Mouse (Mus musculus): ENCODE measurements around the gene Fam189a2.
A peak's percentile ranks its signal among the peaks of the same experiment; 100 is the strongest.

Gene Fam189a2

DNA sequence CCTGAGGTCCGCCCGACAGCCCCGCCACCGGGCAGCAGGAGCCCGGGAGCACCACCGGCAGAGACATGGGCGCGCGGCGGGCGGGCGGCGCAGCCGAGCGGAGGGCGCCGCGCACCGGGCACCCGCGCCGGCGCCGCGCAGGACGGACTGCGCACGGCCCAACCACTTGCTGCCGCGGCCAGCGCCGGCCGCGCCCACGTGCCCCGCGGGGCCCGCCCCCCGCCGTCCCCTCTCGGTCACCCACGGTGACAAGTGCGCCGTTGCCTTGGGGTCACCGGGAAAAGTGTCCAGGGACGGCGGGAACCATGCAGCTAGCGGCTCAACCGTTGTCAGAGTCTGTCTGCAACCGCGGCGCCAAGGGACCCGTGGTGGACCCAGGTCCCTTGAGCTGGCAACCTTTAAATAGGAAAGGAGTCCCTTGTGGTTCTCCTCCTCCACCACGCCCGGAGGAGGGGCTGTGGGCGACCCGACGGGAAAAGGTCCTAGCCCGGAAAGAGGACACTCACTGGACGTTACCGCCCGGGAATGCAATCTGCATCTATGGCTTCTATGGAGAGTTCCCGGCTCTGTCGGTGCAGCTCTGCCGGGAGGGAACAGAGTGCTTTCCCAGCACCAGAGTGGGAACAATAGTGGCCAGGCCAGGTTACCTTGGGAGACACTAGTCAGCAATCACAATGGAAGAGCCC is at the start of gene Fam189a2:
Gene Fam189a2 (minus strand): TSS at position 149 of the 686 bp plus-strand sequence.
- DNase-seq (ENCODE audit: low read depth, low spot score) = no peak

DNA sequence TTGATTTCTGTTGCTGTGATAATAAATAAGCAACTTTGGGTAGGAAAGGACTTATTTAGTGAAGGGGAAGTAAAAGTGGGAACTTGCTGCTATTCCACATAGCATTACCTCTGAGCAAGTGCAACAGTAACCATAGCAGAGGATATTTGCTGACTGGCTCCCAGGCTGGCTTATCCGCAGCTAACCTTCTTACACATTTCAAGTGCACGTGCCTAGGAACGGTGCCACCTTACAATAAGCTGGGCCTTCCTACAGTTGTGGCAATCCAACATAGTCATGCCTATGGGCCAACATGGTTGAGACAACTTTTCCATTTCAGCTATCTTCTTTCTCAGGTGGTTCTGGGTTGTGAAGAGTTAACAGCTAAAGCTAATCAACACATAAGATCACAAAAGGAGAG is 46.8 kb upstream of the Fam189a2 start:
- DNase-seq (ENCODE audit: low read depth, low spot score) = no peak

DNA sequence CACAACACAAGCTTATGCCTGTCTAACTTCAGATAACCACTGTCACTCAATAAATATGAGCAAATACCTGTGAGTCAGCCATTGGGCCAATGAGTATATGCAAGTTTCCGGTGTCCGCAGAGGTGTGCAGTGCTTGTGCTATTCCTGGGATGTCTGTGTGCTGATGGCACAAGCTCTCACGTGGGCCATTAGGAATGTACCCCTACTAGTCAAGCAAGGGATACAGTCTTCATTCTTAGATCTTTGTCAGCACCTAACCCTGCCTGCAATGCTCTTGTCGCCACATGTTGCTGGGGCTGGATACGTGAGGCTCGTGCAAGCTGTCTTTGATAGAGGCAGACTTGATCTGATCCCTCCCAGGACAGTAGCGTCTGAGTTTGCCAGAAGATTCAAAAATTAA is 45.7 kb upstream of the Fam189a2 start:
- no peak for DNase-seq (ENCODE audit: low read depth, low spot score)

DNA sequence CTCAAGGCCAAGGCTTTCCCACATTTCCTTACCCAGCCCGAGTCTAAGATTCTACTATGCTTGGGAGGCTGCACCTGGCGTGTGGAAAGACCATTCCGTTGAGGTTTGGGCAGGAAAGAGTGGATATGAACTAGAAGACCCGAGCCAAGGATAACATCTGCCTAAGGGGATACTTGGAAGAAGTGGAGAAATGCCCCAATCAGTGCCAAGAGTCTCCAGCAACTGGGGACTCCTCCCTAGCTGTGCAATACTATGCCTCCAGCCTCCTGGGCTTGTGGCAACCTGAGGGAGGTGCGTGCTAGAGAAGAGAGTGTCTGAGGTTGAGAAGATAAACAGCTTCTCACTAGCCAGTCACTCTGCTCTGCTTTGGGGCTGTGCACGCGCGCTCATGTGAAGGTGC is 45.1 kb upstream of the Fam189a2 start:
- peak; percentile 50 for DNase-seq (ENCODE audit: low read depth, low spot score)

DNA sequence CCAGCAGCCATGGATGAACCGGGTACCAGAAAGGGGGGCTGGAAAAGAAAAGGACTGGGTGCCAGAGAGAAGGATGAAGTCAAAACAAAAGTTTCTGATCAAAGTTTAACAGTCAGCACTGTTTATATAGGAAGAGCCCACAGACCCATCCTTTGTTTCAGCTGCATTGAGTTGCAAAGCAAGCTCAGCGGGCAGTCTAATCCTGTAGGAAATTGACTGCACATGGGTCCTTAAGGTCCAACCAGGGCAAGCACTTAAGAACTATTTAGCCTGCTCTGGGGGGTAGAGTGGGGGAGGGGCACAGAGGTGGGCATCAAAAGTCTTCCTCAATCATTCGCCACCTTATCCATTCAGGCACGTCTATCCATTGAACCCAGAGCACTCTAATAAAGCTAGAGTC is 42.3 kb upstream of the Fam189a2 start:
- DNase-seq (ENCODE audit: low read depth, low spot score) = no peak

DNA sequence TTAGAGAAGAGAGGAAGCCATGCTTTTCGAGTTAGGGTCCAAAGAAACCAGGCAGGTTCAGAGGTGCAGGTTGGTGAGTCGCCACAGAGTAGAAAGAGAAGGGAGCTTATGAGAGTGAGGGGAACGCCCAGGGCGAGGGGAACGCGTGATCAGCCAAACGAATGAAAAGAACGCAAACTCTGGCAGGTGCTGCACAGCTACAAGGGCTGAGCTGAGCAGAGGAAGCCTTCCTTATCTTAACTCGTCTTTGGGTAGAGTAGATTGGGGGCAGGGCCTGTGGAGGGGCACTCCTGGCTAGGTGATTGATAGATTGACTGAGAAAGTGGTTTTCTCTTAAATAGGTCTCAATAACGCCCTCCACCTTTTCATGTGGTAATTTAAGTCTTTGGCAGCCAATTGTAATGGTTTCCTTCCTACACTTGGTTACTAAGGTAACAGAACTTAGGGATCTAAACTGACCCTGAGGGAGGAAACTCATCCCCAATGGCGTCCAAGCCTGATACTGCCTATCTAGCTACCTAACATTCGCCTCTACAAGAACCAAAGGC is 33.6 kb upstream of the Fam189a2 start:
- no peak for DNase-seq (ENCODE audit: low read depth, low spot score)

DNA sequence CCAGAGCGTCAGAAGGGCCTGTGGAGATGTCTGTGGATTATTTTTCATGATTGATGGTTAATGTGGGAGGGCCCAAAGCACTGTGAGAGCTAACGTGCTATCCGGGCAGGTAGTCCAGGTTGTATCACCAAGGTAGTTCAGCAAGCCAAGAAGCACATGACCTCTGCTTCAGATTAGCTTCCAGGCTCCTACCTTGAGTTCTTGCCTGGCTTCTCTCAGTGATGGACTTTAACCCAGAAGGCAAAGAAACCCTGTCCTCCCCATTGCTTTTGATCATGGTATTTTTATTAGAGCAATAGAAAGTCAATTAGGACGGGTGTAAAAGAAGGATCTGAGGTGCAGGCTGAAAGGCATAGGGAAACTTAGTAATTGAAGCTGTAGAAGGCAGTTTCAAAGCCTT is 32.8 kb upstream of the Fam189a2 start:
- no peak for DNase-seq (ENCODE audit: low read depth, low spot score)

DNA sequence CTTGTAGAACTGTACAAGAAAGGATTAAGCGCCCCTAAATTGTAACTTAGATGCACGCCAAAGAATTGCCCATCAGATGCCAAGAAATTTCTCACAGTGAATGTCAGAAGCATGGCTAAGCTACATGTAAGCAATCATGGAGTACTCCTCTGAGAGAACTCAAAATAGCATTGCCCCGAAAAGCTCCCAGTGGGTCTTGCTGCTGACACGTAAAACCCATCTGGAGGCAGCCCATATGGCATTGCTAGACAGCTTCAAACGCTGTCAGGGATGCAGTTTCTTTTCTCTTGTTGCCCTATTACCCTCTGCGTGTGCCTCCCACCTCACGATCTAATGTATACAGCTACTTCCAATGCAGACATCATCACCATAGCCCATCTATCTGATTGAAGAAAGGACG is 28.0 kb upstream of the Fam189a2 start:
- no peak for DNase-seq (ENCODE audit: low read depth, low spot score)

DNA sequence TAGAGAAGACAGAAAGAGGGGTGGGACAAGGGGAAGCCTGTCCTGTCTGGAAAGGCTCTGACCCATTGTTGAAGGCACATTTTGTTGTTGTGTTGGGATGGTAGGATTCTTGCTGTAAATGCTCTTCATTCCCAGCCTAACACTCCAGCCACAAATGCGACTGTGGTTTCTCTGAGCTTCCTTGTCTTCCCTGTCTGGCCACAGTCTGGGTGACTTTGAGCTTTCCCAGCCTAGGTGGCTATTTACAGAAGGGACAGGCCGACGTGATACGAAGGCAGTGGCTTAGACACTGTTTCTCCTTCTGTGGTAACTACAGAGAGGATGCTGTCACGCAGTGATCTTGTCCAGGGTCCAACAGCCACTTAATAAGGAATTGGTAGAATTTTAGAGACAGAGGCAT is 27.2 kb upstream of the Fam189a2 start:
- no peak for DNase-seq (ENCODE audit: low read depth, low spot score)

DNA sequence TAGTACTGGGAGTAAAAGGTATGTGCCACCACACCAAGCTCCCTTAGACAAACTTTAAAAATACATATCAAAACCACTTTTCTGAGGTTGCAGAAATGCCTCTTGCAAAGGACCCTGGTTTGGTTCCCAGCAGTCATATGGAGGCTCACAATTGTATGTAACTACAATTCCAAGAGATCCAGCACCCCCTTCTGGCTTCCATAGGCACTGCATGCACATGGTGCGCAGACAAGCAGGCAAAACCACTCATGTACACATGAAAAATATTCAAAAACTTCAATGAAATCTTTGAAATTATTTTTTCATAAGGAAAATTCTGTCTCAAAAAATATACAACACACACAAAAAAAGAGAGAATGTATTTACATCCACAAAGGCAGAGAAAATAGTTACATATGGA is 26.1 kb upstream of the Fam189a2 start:
- DNase-seq (ENCODE audit: low read depth, low spot score) = no peak

DNA sequence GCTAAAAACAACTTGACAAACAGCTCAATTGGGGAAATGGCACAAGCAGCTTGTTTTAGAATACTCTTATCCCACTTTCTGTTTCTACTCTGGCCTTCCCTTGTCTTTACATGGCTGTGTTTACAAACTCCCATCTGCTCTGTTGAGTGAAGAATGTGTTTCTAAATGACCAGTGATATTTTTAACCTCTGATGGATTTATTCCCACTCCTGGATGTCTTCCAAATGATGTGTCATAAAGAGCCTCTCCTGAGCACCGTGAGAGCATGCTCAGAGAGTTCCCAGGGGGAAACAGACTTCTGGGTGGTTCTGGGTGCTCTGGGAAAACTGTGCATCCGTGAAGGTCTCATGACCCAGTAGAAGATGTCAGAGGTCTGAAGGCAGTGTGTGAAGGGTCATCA is 24.1 kb upstream of the Fam189a2 start:
- peak; percentile 97 for DNase-seq (ENCODE audit: low read depth, low spot score)

DNA sequence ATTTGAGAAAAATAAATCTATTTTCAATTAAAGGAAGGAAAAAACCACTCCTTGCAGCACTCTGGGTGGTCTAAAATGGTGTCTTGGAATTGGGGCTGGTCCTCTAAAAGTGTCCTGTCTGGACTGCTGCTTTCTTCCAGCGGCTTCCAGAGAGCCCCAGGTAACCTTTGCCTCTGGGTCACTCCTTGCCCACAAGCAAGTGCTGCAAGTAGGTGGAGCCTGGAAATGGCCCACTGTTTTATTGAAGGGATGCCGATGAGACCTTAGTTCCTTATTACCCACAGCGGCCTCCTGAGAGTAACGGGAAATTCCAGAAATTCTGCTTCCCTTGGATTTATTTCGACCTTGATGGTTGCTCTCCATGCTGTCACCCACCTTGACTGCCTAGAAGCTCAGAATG is 23.4 kb upstream of the Fam189a2 start:
- peak; percentile 33 for DNase-seq (ENCODE audit: low read depth, low spot score)

DNA sequence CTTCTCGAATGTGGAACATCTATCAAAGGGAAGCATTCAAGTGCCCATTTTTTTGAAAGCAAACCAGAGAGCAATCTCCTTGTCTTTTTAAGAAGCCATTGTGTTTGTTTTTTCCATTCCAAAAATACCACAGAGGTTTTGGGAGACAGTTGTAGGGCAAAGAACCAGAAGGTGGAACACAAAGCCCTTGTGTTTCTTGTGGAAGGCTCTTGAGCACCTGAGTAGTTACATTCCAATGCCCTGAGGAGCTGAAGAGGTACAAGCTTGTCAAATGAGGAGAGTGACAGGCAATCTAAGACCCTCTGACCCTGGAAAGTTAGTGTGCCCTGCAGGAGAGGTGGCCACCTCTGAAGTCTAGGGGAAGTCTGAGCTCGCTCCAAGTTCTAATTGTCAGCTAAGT is 19.7 kb upstream of the Fam189a2 start:
- peak; percentile 40 for DNase-seq (ENCODE audit: low read depth, low spot score)

DNA sequence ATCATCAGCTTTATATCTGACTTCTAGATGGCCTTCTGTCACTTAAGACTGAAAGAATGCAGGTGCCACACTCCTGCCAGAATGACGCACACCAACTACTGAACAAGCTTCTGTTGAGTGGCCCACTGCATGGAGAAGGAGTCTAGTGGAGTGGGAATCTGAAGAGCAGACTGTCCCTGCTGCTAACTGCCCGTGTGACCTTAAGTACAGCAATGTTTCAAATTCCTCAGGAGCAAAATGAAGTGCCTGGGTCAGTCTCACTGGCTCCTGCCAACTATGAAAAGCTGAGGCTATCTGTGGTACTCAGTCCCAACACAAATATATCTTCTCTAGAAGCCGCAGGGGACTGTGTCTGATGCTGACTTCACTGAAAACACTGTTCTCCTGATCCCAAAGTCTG is 18.5 kb upstream of the Fam189a2 start:
- no peak for DNase-seq (ENCODE audit: low read depth, low spot score)

DNA sequence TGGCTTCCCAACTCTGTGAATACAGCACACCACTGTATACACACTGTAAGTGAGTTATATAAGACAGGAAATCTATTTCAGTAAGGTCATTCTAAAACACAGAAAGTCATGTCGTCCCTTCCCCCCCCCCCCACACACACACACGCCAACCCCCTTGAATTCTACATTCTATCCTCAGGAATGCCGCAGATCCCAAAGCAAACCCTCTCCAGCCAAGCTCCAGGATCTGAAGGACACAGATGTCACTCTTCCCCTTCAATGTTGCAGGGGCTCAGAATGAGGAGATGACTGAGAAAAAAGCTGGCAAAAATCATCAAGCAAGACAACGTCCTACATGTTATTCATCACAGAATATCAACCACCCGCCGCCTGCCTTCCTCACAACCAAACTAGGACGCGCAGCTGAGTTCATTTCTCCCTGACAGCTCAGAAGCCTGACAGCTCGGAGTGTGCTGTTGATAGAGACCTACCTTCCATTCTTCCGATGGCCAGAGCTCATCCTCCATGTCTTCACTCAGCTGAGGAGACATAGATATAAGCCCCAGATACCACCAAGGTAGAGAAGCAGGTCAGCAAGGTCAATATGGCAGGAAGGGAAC is 15.7 kb upstream of the Fam189a2 start:
- no peak for DNase-seq (ENCODE audit: low read depth, low spot score)

DNA sequence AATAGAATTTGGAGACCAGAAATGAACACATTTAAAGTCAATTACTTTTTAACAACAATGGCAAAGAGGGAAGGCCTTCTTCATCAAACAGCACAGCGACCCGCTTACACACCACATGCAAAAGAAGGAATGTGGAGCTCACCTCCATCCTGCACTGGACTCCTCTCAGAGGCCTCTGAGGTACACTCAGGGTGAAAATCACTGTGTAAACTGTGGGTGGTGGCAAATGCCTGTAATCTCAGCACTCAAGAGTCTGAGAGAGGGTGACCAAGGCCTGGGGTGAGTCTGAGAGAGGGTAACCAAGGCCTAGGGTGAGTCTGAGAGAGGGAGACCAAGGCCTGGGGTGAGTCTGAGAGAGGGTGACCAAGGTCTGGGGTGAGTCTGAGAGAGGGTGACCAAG is 11.6 kb upstream of the Fam189a2 start:
- no peak for DNase-seq (ENCODE audit: low read depth, low spot score)

DNA sequence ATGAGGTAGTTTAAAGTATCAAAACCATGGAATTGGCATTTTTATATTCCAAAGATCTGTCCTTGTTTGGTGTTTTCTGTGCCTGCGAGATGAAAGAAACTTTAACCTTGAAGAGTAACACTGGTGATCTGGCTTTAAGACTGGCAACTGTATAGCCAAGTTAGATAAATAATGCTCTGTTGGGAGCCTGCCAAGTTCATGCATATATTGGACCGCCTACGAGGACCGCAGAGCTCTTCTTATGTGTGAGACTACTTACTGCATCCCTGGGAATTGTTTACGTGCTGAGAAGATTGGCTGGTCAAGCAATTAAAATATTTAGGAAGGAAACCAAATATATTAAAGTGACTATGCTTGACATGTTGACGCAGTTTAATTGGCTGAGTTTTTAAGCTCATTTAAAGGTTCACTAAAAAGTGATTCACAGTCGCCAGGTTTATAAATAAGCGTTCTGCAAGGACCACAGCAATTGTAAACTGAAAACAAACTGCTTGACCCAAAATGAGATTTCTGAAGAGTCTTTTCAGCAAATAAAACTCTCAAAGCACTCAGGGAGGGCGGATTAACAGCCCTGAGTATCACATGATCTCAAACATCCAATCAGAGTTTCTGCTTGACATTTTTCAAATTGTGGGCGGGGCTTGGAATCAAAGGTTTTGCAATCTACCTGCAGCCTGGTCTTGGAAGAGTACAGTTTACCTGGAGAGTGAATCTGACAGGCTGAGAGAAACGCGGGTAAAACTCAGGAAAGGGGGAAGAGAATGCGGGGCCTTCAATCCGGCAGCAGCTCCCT is 8.4 kb upstream of the Fam189a2 start:
- DNase-seq (ENCODE audit: low read depth, low spot score) = no peak

DNA sequence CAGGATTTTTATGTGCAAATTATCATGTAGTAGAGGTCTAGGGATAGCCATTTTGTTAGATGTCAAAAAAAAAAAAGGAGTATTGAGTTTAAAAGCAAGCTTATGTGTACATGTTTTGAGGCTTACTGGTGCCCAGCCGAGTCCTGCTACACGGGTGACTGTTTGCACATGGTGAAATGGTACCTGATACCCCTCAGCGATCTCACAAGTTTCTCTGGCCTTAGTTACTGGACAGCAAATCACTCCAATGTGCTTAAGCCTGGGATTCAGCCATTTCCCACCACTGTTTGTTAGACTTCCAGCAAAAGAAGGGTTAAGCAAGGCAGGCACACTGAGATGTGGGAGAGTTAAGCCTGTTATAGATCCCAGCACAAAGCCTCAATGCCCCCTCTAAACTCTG is 3.5 kb upstream of the Fam189a2 start:
- DNase-seq (ENCODE audit: low read depth, low spot score) = no peak

DNA sequence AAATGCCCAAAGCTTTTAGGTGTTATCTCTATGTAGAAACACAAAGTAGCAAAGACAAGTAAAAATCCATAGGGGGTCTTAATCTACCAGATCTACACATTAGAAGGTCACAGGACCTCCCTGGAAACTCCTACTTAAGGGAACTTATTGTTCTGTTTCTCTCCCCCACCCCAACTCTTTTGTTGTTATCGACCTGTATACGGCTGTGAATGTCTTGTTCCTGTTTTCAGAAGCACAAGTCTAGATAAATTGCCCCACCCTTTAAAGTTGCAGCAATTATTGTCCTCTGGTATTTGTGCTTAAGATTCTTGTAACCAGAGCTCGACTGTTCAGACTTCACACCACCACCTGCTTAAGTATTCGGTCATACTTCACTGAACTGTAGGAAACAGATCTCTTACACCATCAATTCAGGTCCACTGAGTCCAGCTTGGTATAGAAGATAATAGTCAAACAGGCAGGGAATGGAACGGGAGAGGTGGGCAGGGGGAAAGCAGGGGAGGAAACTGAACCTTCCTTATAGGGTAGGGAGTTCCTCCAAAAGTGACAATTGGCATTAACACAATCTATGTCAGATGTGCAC is 1.9 kb upstream of the Fam189a2 start:
- DNase-seq (ENCODE audit: low read depth, low spot score) = no peak

DNA sequence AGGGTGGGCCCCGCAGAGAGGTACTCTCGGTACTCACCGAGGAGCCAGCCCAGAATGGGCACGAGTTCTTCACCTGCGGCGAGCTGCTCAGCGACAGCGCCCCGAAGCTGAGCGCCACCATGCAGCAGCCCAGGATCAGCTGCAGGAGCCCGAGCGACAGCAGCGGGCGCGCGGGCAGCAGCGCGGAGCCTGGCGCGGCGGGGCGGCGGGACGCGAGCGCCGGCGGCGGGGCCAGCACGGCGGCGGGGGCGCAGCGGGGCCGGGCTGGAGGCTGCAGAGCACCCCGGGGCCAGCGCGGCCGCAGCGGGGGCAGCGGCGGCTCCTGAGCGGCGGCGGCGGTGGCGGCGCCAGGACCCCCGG is 328 bp downstream of the Fam189a2 start:
- no peak for DNase-seq (ENCODE audit: low read depth, low spot score)

DNA sequence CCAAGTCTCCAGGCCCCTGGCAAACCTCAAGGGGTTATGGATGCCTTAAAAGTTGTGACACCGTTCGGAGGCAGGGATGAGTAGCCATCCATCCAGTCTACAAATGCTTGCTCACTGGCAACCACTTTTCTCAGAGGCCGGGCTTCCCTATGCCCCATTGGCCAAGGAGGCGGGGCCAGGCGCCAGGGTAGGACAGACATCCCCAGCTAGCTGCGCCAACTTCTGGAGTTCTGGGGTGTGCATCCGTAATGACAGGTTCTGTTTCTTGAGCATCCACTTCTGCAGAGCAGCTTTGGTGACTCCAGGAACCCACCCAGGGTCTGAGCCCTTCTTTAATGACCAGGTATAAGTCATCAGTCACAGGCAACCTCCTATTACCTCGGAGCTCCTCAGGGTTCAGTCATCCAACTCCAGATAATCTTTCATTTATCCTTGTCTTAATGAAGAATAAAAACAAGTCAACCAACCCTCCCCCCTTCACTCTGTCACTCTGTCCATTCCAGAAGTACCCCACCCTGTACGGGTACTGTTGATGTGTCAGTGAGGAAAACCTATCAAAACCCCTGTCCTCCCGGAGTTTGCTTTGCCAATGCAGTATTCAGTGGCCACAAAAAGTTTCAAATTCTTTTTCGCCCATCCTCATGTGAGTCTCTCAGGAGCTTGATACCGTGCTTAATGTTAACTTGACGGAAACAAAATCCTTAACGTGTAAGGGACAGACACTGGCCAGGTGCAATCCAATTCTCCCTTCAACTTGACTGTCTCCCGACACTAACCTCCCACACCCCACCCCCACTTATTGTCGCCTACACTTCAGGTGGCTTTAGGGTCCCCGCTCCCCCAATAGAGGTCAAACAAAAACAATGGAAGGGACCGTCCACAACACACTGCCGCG is 956 bp downstream of the Fam189a2 start:
- no peak for DNase-seq (ENCODE audit: low read depth, low spot score)
